Mouse (Mus musculus): ENCODE data around the gene Gm20883. TPM values are rescaled to one million over a fixed set of nuclear protein-coding genes. Genes with fewer than 3 reads are reported as not detected.

Gm20883 gene
- polyA plus RNA-seq (2012; rRNA removed), result not detected in 2 replicates

DNA sequence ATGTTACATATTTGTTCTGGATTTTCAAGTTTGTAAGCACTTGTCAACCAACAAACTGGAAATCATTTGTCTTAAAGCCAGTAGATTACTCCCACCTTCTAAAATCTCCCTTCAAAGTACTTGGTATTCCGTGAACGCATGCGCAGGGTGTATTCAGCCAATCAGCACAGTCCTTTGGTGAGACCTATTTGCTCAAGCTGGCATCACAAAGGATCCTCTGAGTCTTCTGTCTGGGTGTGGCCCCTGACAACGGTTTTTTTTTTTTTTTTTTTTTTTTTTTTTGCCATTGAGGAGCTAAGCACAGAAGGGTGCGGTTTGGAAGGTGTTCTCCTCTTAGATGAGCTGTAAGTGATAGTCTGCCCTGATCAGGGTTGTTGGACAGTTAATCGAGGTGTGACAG lies at the start of gene Gm20883:
Gm20883 (plus strand) TSS at position 301 of the 400 bp plus-strand sequence.

